Mouse (Mus musculus): ENCODE measurements around the gene Oser1. TPM values are rescaled to one million over a fixed set of nuclear protein-coding genes. Genes with fewer than 3 reads are reported as not detected.

Oser1 gene
- polyA plus RNA-seq, 1 experiment = not detected

- WGBS = 88% methylated on average over 6 of the region's 6 CpGs
- H3K4me1 ChIP-seq (ENCODE audit: control insufficient read depth, insufficient read depth, low read length) = peaks cover 5% of the 10 kb centered on the region; the same call in 1 of the 2 replicates
- H3K27ac ChIP-seq (ENCODE audit: insufficient read depth, low read depth, low read length) = no peak overlapping the region
- TF ChIP-seq POLR2A (IDR thresholded peaks at IDR 0.05; ENCODE audit: insufficient read depth, low read depth, low read length) (no peak), CTCF (IDR thresholded peaks at IDR 0.05; ENCODE audit: insufficient read depth, low read depth, low read length) (no peak)
- H3K4me3 ChIP-seq (ENCODE audit: insufficient read depth, low read depth, low read length) = no peak overlapping the region
Observed at GRCm38 (mm10) chr2:163452738-163453137, 28.2 kb upstream of the Oser1 start.

- H3K4me1 ChIP-seq (ENCODE audit: control insufficient read depth, insufficient read depth, low read length) = peaks cover 5% of the 10 kb centered on the region; the same call in 1 of the 2 replicates
- H3K4me3 ChIP-seq (ENCODE audit: insufficient read depth, low read depth, low read length) = no peak overlapping the region
- TF ChIP-seq CTCF (IDR thresholded peaks at IDR 0.05; ENCODE audit: insufficient read depth, low read depth, low read length) = no peak
- TF ChIP-seq POLR2A (IDR thresholded peaks at IDR 0.05; ENCODE audit: insufficient read depth, low read depth, low read length) = no peak
- 54% methylated on average over 6 of the region's 6 CpGs for WGBS
- no peak overlapping the region for H3K27ac ChIP-seq (ENCODE audit: insufficient read depth, low read depth, low read length)
Observed at GRCm38 (mm10) chr2:163450668-163451295, 26.3 kb upstream of the Oser1 start.

GRCm38 (mm10) chr2:163449276-163449675 lies 24.8 kb upstream of the Oser1 start:
- WGBS = 82% methylated on average over 3 of the region's 3 CpGs
- no peak overlapping the region for H3K4me3 ChIP-seq (ENCODE audit: insufficient read depth, low read depth, low read length)

GRCm38 (mm10) chr2:163447375-163447774 lies 22.9 kb upstream of the Oser1 start:
- TF ChIP-seq CTCF (IDR thresholded peaks at IDR 0.05; ENCODE audit: insufficient read depth, low read depth, low read length) (no peak), POLR2A (IDR thresholded peaks at IDR 0.05; ENCODE audit: insufficient read depth, low read depth, low read length) (no peak)
- WGBS = 91% methylated on average over 12 of the region's 12 CpGs

More at GRCm38 (mm10) chr2:163449276-163449675, 24.8 kb upstream of the Oser1 start:
- Histone ChIP-seq H3K4me1 (ENCODE audit: control insufficient read depth, insufficient read depth, low read length) (peaks cover 5% of the 10 kb centered on the region; the same call in 1 of the 2 replicates), H3K27ac (ENCODE audit: insufficient read depth, low read depth, low read length) (no peak overlapping the region)
- no peak for TF ChIP-seq CTCF (IDR thresholded peaks at IDR 0.05; ENCODE audit: insufficient read depth, low read depth, low read length)
- no peak for TF ChIP-seq POLR2A (IDR thresholded peaks at IDR 0.05; ENCODE audit: insufficient read depth, low read depth, low read length)

GRCm38 (mm10) chr2:163444017-163444416 lies 19.5 kb upstream of the Oser1 start:
- WGBS = 70% methylated on average over 7 of the region's 7 CpGs
- H3K27ac ChIP-seq (ENCODE audit: insufficient read depth, low read depth, low read length) = no peak overlapping the region
- H3K4me3 ChIP-seq (ENCODE audit: insufficient read depth, low read depth, low read length) = no peak overlapping the region
- TF ChIP-seq POLR2A (IDR thresholded peaks at IDR 0.05; ENCODE audit: insufficient read depth, low read depth, low read length) (no peak), CTCF (IDR thresholded peaks at IDR 0.05; ENCODE audit: insufficient read depth, low read depth, low read length) (no peak)
- peaks cover 19% of the 10 kb centered on the region for H3K4me1 ChIP-seq (ENCODE audit: control insufficient read depth, insufficient read depth, low read length)

More at GRCm38 (mm10) chr2:163447375-163447774, 22.9 kb upstream of the Oser1 start:
- Histone ChIP-seq H3K27ac (ENCODE audit: insufficient read depth, low read depth, low read length) (no peak overlapping the region), H3K4me3 (ENCODE audit: insufficient read depth, low read depth, low read length) (no peak overlapping the region), H3K4me1 (ENCODE audit: control insufficient read depth, insufficient read depth, low read length) (peaks cover 14% of the 10 kb centered on the region)

GRCm38 (mm10) chr2:163443543-163443942 lies 19.0 kb upstream of the Oser1 start:
- WGBS = 74% methylated on average over 6 of the region's 6 CpGs
- no peak overlapping the region for H3K27ac ChIP-seq (ENCODE audit: insufficient read depth, low read depth, low read length)
- no peak for TF ChIP-seq CTCF (IDR thresholded peaks at IDR 0.05; ENCODE audit: insufficient read depth, low read depth, low read length)
- no peak for TF ChIP-seq POLR2A (IDR thresholded peaks at IDR 0.05; ENCODE audit: insufficient read depth, low read depth, low read length)
- no peak overlapping the region for H3K4me3 ChIP-seq (ENCODE audit: insufficient read depth, low read depth, low read length)
- peaks cover 19% of the 10 kb centered on the region for H3K4me1 ChIP-seq (ENCODE audit: control insufficient read depth, insufficient read depth, low read length)

GRCm38 (mm10) chr2:163439488-163439887 lies 15.0 kb upstream of the Oser1 start:
- 81% methylated on average over 1 of the region's 1 CpGs for WGBS
- TF ChIP-seq POLR2A (IDR thresholded peaks at IDR 0.05; ENCODE audit: insufficient read depth, low read depth, low read length) (no peak), CTCF (IDR thresholded peaks at IDR 0.05; ENCODE audit: insufficient read depth, low read depth, low read length) (no peak)
- Histone ChIP-seq H3K27ac (ENCODE audit: insufficient read depth, low read depth, low read length) (no peak overlapping the region), H3K4me1 (ENCODE audit: control insufficient read depth, insufficient read depth, low read length) (peaks cover 22% of the 10 kb centered on the region), H3K4me3 (ENCODE audit: insufficient read depth, low read depth, low read length) (peak overlapping the region; percentile 87)

- peaks cover 18% of the 10 kb centered on the region for H3K4me1 ChIP-seq (ENCODE audit: control insufficient read depth, insufficient read depth, low read length)
- H3K27ac ChIP-seq (ENCODE audit: insufficient read depth, low read depth, low read length) = no peak overlapping the region; the same call in 1 of the 2 replicates
- WGBS = 2% methylated on average over 30 of the region's 30 CpGs
- peak overlapping the region; percentile 87 for H3K4me3 ChIP-seq (ENCODE audit: insufficient read depth, low read depth, low read length)
- TF ChIP-seq POLR2A (IDR thresholded peaks at IDR 0.05; ENCODE audit: insufficient read depth, low read depth, low read length) (no peak; the same call in 1 of the 2 replicates), CTCF (IDR thresholded peaks at IDR 0.05; ENCODE audit: insufficient read depth, low read depth, low read length) (no peak)
Observed at GRCm38 (mm10) chr2:163438619-163439451, 14.3 kb upstream of the Oser1 start.

- H3K4me1 ChIP-seq (ENCODE audit: control insufficient read depth, insufficient read depth, low read length) = peaks cover 15% of the 10 kb centered on the region
- TF ChIP-seq POLR2A (IDR thresholded peaks at IDR 0.05; ENCODE audit: insufficient read depth, low read depth, low read length) = peak; percentile 55
- no peak for TF ChIP-seq CTCF (IDR thresholded peaks at IDR 0.05; ENCODE audit: insufficient read depth, low read depth, low read length)
- WGBS = under 1% methylated on average over 18 of the region's 18 CpGs
Observed at GRCm38 (mm10) chr2:163438246-163438618, 13.7 kb upstream of the Oser1 start, which contains the start of gene Gdap1l1. Gene Gdap1l1 (plus strand): TSS chr2:163438476.

More at GRCm38 (mm10) chr2:163438246-163438618, 13.7 kb upstream of the Oser1 start, which contains the start of gene Gdap1l1:
- peak within 1 kb of the TSS; percentile 62 for H3K27ac ChIP-seq (ENCODE audit: insufficient read depth, low read depth, low read length)
- peak within 1 kb of the TSS; percentile 87 for H3K4me3 ChIP-seq (ENCODE audit: insufficient read depth, low read depth, low read length)

Data from olfactory bulb, adult 2 months (tissue).